ENCODE assay signal across 8 mouse cellular contexts in genomic region chr9:65032269-65033108, GRCm38 (mm10). TPM values are rescaled to one million over a fixed set of nuclear protein-coding genes. Genes with fewer than 3 reads are reported as not detected.
A peak's percentile ranks its signal among the peaks of the same experiment; 100 is the strongest.
DNase-seq lines count a peak whose midpoint lies in the region; ATAC-seq and TF ChIP-seq lines count a peak whose summit lies in the region.

TSS of gene Dpp8 (plus strand) at chr9:65032414.

- H3K9ac ChIP-seq in embryonic facial prominence, embryonic 15.5 days: peak within 1 kb of the TSS; percentile 99
- H3K9ac ChIP-seq in kidney, embryonic 14.5 days (ENCODE audit: low read depth, low read length): peak within 1 kb of the TSS; percentile 91
- H3K9ac ChIP-seq in limb, embryonic 15.5 days: peak within 1 kb of the TSS; percentile 99

- H3K4me1 ChIP-seq in bone marrow, adult 2 months (ENCODE audit: control insufficient read depth, insufficient read depth, low read length): no peaks in the 10 kb centered on the region; the same call in 1 of the 2 replicates
- H3K4me1 ChIP-seq in embryonic facial prominence, embryonic 15.5 days: peaks cover 11% of the 10 kb centered on the region
- H3K4me1 ChIP-seq in kidney, embryonic 14.5 days (ENCODE audit: control insufficient read depth, insufficient read depth, low read length): peaks cover 10% of the 10 kb centered on the region
- H3K4me1 ChIP-seq in limb, embryonic 15.5 days: peaks cover 14% of the 10 kb centered on the region

- peak; percentile 52; the same call in 1 of the 2 replicates for TF ChIP-seq POLR2A in bone marrow, adult 2 months (IDR thresholded peaks at IDR 0.05; ENCODE audit: borderline replicate concordance, control insufficient read depth, low read depth, low read length)

- peak within 1 kb of the TSS; percentile 98 for H3K4me3 ChIP-seq in bone marrow, adult 2 months (replicated peaks; ENCODE audit: control insufficient read depth, low read depth, low read length)
- H3K4me3 ChIP-seq in embryonic facial prominence, embryonic 15.5 days (replicated peaks): peak within 1 kb of the TSS; percentile 97
- H3K4me3 ChIP-seq in kidney, embryonic 14.5 days (ENCODE audit: low read length): peak within 1 kb of the TSS; percentile 91
- peak within 1 kb of the TSS; percentile 99 for H3K4me3 ChIP-seq in limb, embryonic 15.5 days

- H3K27me3 ChIP-seq in embryonic facial prominence, embryonic 15.5 days: no peaks in the 10 kb centered on the region
- no peaks in the 10 kb centered on the region for H3K27me3 ChIP-seq in kidney, embryonic 14.5 days (ENCODE audit: control insufficient read depth, insufficient read depth, low read length)
- no peaks in the 10 kb centered on the region for H3K27me3 ChIP-seq in limb, embryonic 15.5 days

- peak; percentile 96 for DNase-seq in 416B (ENCODE audit: low read depth)
- DNase-seq in heart, adult 9 months (ENCODE audit: low spot score in 2 of 2): peak; percentile 89 to 93
- peak; percentile 88 to 90 for DNase-seq in monocyte, adult 2 months (ENCODE audit: low read depth in 1 of 2, low spot score in 2 of 2)
- DNase-seq in spleen, postnatal 36 days (ENCODE audit: low spot score in 2 of 2): peak; percentile 92 to 94

- TF ChIP-seq CTCF in bone marrow, adult 2 months (IDR thresholded peaks at IDR 0.05; ENCODE audit: control insufficient read depth, insufficient read depth, low read length): peak; percentile 96

- under 1% methylated on average over 85 of the region's 85 CpGs for WGBS in bone marrow, adult 2 months
- WGBS in embryonic facial prominence, embryonic 15.5 days: under 1% methylated on average over 85 of the region's 85 CpGs
- WGBS in kidney, embryonic 14.5 days: under 1% methylated on average over 69 of the region's 85 CpGs
- under 1% methylated on average over 73 of the region's 85 CpGs for WGBS in limb, embryonic 15.5 days

- H3K36me3 ChIP-seq in embryonic facial prominence, embryonic 15.5 days: peaks cover 9% of the 10 kb centered on the region; the same call in 1 of the 2 replicates
- peaks cover 9% of the 10 kb centered on the region; the same call in 1 of the 2 replicates for H3K36me3 ChIP-seq in kidney, embryonic 14.5 days (ENCODE audit: control insufficient read depth, insufficient read depth, low read length)
- peaks cover 9% of the 10 kb centered on the region; the same call in 1 of the 2 replicates for H3K36me3 ChIP-seq in limb, embryonic 15.5 days

- peak within 1 kb of the TSS; percentile 99 for H3K27ac ChIP-seq in bone marrow, adult 2 months (ENCODE audit: control insufficient read depth, insufficient read depth, low read depth, low read length, poor library complexity)
- H3K27ac ChIP-seq in embryonic facial prominence, embryonic 15.5 days (replicated peaks): peak within 1 kb of the TSS; percentile 93
- peak within 1 kb of the TSS; percentile 84 for H3K27ac ChIP-seq in kidney, embryonic 14.5 days (ENCODE audit: low read depth, low read length)
- peak within 1 kb of the TSS; percentile 92 for H3K27ac ChIP-seq in limb, embryonic 15.5 days

- ATAC-seq in embryonic facial prominence, embryonic 15.5 days (ENCODE audit: insufficient number of reproducible peaks, low FRiP score, low TSS enrichment, low read depth): peak; percentile 92
- peak; percentile 93 for ATAC-seq in kidney, embryonic 14.5 days (ENCODE audit: low FRiP score, low TSS enrichment)
- peak; percentile 87 for ATAC-seq in limb, embryonic 15.5 days (ENCODE audit: insufficient number of reproducible peaks, low FRiP score, low TSS enrichment, low read depth)

- H3K4me2 ChIP-seq in embryonic facial prominence, embryonic 15.5 days (replicated peaks): peak within 1 kb of the TSS; percentile 83
- peak within 1 kb of the TSS; percentile 90 for H3K4me2 ChIP-seq in kidney, embryonic 14.5 days (replicated peaks; ENCODE audit: low read depth, low read length)
- H3K4me2 ChIP-seq in limb, embryonic 15.5 days: peak within 1 kb of the TSS; percentile 79

- H3K9me3 ChIP-seq in embryonic facial prominence, embryonic 15.5 days (replicated peaks): no peaks in the 10 kb centered on the region
- no peaks in the 10 kb centered on the region for H3K9me3 ChIP-seq in kidney, embryonic 14.5 days (ENCODE audit: control insufficient read depth, low read length)
- H3K9me3 ChIP-seq in limb, embryonic 15.5 days: no peaks in the 10 kb centered on the region

RNA-seq across cellular contexts. Expression of gene Dpp8, which starts in this region (rescaled TPM):
- polyA plus RNA-seq in bone marrow, adult 2 months (2011; ENCODE audit: insufficient read depth, insufficient read length, low replicate concordance, missing spikeins): 23.7 and 25.9 TPM in 2 replicates
- polyA plus RNA-seq in embryonic facial prominence, embryonic 15.5 days (2015; fragmentation: Nextera tagmentation; extraction: Ambion mirVana): 34.3 and 35.0 TPM in 2 replicates
- polyA plus RNA-seq in kidney, embryonic 14.5 days (2014; fragmentation: Nextera tagmentation; extraction: Ambion mirVana): 20.7 and 29.9 TPM in 2 replicates
- polyA plus RNA-seq in limb, embryonic 15.5 days (2015; fragmentation: Nextera tagmentation; extraction: Ambion mirVana): 32.9 and 38.3 TPM in 2 replicates

Comparison
In these comparisons a context has a peak if more than half of its experiments do, and no peak if none do; other contexts are left out.
1. Peak in every context shown above with its lines: DNase-seq, ATAC-seq, H3K4me3 ChIP-seq and H3K27ac ChIP-seq.